Mouse (Mus musculus) liver, postnatal 0 days (tissue): ENCODE data around the gene Micu2. TPM values are rescaled to one million over a fixed set of nuclear protein-coding genes. Genes with fewer than 3 reads are reported as not detected.
A peak's percentile ranks its signal among the peaks of the same experiment; 100 is the strongest.

Source experiments
- ATAC-seq: fragments of 200-750 bp; cut with Nextera tagmentation; 2 replicates; pipeline ENCODE4 v1.8.0; 2017; ENCODE audit warnings: mild to moderate bottlenecking, moderate library complexity
- DNase-seq: peaks from one replicate; pipeline ENCODE4 v3.0.0-alpha.2; 2016
- H3K27ac ChIP-seq: fragments of 300-500 bp; sonication (generic); 2 replicates; pipeline ENCODE4 v1.5.1; 2014; ENCODE audit warnings: antibody characterized with exemption, moderate library complexity, mild to moderate bottlenecking, low read depth
- H3K27me3 ChIP-seq: fragments of 300-500 bp; sonication (generic); 2 replicates; pipeline ENCODE4 v1.6.1; 2014; ENCODE audit warnings: low read length, control low read depth, mixed read lengths; ENCODE audit not compliant: insufficient read depth
- H3K36me3 ChIP-seq: fragments of 300-500 bp; sonication (generic); replicated peaks from 2 replicates; pipeline ENCODE4 v1.6.1; 2014; ENCODE audit warnings: mild to moderate bottlenecking, control low read depth, low read length, moderate library complexity, mixed read lengths; ENCODE audit not compliant: insufficient read depth
- H3K4me1 ChIP-seq: fragments of 300-500 bp; sonication (generic); 2 replicates; pipeline ENCODE4 v1.6.1; 2014; ENCODE audit warnings: antibody characterized with exemption, mild to moderate bottlenecking, control low read depth; ENCODE audit not compliant: insufficient read depth
- H3K4me2 ChIP-seq: fragments of 300-500 bp; sonication (generic); 2 replicates; pipeline ENCODE4 v1.6.1; 2014; ENCODE audit warnings: low read depth, mild to moderate bottlenecking, low read length, moderate library complexity, mixed read lengths
- H3K4me3 ChIP-seq: fragments of 300-500 bp; sonication (generic); 2 replicates; pipeline ENCODE4 v1.5.1; 2014; ENCODE audit warnings: low read depth, low read length
- H3K9ac ChIP-seq: fragments of 300-500 bp; sonication (generic); replicated peaks from 2 replicates; pipeline ENCODE4 v1.6.1; 2014; ENCODE audit warnings: mild to moderate bottlenecking, moderate library complexity
- H3K9me3 ChIP-seq: fragments of 300-500 bp; sonication (generic); 2 replicates; pipeline ENCODE4 v1.6.1; 2016; ENCODE audit warnings: mild to moderate bottlenecking, control low read depth, low read length, mixed read lengths
- CTCF ChIP-seq: sonication (generic); IDR thresholded peaks from 2 replicates; pipeline ENCODE4 v1.5.1; 2016; ENCODE audit warnings: antibody characterized with exemption, low read depth
- EP300 ChIP-seq: IDR thresholded peaks from 2 replicates; pipeline ENCODE4 v1.6.1; 2016; ENCODE audit warnings: antibody characterized with exemption, low read depth, mild to moderate bottlenecking
- WGBS: fragments of 180-500 bp; shearing (Covaris S2); extraction: QIAGEN DNeasy Blood & Tissue Kit; methylation state at CpG from one replicate; pipeline ENCODE4 v1.1.7; 2014; ENCODE audit not compliant: insufficient replicate concordance; 5-methylcytosine and 5-hydroxymethylcytosine counted together
- polyA plus RNA-seq: library from polyadenylated mRNA; unstranded; fragments of >200 nt; fragmentation: Nextera tagmentation; extraction: Ambion mirVana; gene quantifications from 2 replicates; pipeline ENCODE4 v1.2.1, GENCODE M21; 2015

The Micu2 gene
- polyA plus RNA-seq, 1 experiment from 2014 or later: 37.2 TPM

DNA sequence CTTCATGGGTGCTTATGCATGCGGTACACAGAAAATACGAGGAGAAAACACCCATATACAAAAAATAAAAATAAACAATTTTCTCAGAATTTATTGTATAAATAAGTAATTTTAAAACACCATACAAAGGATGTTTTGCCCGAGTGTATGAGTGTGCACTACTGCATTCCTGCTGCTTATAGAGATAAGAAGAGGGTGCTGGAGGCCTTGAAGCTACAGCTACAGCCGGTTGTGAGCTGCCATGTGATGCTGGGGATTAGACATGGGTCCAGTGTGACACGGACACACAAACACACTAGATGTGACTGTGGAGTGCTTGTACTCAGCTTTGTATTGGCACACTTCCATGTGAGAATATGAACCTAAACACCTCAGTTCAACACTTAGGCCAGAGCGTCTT is 61.8 kb downstream of the Micu2 start:
- Histone ChIP-seq H3K4me2 (no peak overlapping the region), H3K27me3 (no peaks in the 10 kb centered on the region), H3K27ac (no peak overlapping the region), H3K9me3 (no peaks in the 10 kb centered on the region), H3K9ac (no peak overlapping the region), H3K36me3 (peaks cover 11% of the 10 kb centered on the region), H3K4me1 (peaks cover 3% of the 10 kb centered on the region), H3K4me3 (no peak overlapping the region)
- ATAC-seq (no peak), DNase-seq (no peak)
- 74% methylated on average over 6 of the region's 6 CpGs for WGBS
- TF ChIP-seq EP300 (no peak), CTCF (no peak)

DNA sequence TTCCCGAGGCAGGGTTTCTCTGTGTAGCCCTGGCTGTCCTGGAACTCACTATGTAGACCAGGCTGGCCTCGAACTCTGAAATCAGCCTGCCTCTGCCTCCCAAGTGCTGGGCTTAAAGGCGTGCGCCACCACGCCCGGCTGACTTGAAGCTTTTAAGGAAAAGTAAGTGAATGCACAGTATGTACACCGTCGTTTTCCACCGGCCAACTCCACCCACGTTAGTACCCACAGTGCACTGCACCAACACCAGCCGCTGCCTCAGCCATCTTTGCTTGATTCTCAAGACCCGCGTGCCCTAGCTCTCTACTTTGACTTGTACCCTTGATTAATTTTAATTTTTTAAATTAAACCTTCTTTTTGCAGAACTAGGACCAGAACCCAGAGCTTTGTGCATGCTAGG is 64.4 kb downstream of the Micu2 start:
- Histone ChIP-seq H3K27me3 (no peaks in the 10 kb centered on the region), H3K36me3 (peaks cover 13% of the 10 kb centered on the region), H3K4me3 (no peak overlapping the region), H3K9me3 (no peaks in the 10 kb centered on the region), H3K27ac (no peak overlapping the region), H3K9ac (no peak overlapping the region), H3K4me1 (peaks cover 3% of the 10 kb centered on the region), H3K4me2 (no peak overlapping the region)
- DNase-seq (no peak), ATAC-seq (no peak)
- TF ChIP-seq CTCF: no peak
- no peak for TF ChIP-seq EP300
- 95% methylated on average over 13 of the region's 13 CpGs for WGBS

- TF ChIP-seq CTCF (no peak), EP300 (no peak)
- Histone ChIP-seq H3K4me2 (no peak overlapping the region), H3K9me3 (no peaks in the 10 kb centered on the region), H3K9ac (no peak overlapping the region), H3K4me1 (peaks cover 3% of the 10 kb centered on the region), H3K27me3 (no peaks in the 10 kb centered on the region), H3K36me3 (peaks cover 16% of the 10 kb centered on the region), H3K4me3 (no peak overlapping the region), H3K27ac (no peak overlapping the region)
- WGBS: 44% methylated on average over 7 of the region's 7 CpGs
- no peak for DNase-seq
- ATAC-seq: no peak
Measured at GRCm38 (mm10) chr14:57933608-57934007, 65.5 kb downstream of the Micu2 start.

DNA sequence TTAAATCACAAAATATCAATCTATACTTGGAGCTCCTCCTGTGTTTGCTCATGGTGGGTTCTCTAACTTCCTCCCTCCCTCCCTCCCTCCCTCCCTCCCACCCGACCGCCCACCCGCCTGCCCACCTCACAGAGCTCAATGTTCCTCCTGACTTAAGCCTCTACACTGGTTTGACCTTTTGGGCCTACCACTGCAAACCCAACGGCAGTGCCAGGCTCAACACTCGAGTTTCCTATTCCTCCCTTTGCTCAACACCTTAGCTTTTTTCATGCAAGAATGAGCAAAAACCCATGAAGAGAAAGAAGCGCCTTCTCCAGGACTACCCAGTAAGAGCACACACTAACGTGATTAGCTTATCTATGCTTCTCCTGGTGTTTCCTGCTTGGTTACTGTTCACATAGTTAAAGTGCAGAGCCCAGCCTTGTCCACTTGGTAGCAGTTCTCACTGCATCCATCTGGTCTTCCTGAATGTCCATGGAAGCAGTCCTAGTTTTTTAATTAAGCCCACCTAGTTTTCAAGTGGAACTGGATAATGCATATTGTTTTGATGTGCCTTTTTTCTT is 66.1 kb downstream of the Micu2 start:
- 36% methylated on average over 7 of the region's 7 CpGs for WGBS
- DNase-seq: no peak
- Histone ChIP-seq H3K4me2 (no peak overlapping the region), H3K9ac (no peak overlapping the region), H3K4me3 (no peak overlapping the region), H3K4me1 (peaks cover 3% of the 10 kb centered on the region), H3K36me3 (peaks cover 17% of the 10 kb centered on the region), H3K27ac (no peak overlapping the region), H3K9me3 (no peaks in the 10 kb centered on the region), H3K27me3 (no peaks in the 10 kb centered on the region)
- TF ChIP-seq EP300 (peak; percentile 47; the same call in 1 of the 2 replicates), CTCF (no peak)
- peak; percentile 69; the same call in 1 of the 2 replicates for ATAC-seq

- DNase-seq (no peak), ATAC-seq (peak; percentile 33; the same call in 1 of the 2 replicates)
- WGBS: 62% methylated on average over 10 of the region's 10 CpGs
- TF ChIP-seq CTCF: no peak
- TF ChIP-seq EP300: no peak
- no peak overlapping the region for H3K4me2 ChIP-seq
- peaks cover 22% of the 10 kb centered on the region for H3K36me3 ChIP-seq
- H3K27me3 ChIP-seq: no peaks in the 10 kb centered on the region
- H3K9ac ChIP-seq: no peak overlapping the region
- no peaks in the 10 kb centered on the region for H3K4me1 ChIP-seq
- H3K9me3 ChIP-seq: 0 out of 2 replicates have a peak, but pooled peaks cover 3% of the 10 kb centered on the region
- H3K4me3 ChIP-seq: no peak overlapping the region
- 0 out of 2 replicates have a peak overlapping the region, but pooled peaks have one; percentile 16 for H3K27ac ChIP-seq
Measured at GRCm38 (mm10) chr14:57921428-57922131, 77.5 kb downstream of the Micu2 start.

DNA sequence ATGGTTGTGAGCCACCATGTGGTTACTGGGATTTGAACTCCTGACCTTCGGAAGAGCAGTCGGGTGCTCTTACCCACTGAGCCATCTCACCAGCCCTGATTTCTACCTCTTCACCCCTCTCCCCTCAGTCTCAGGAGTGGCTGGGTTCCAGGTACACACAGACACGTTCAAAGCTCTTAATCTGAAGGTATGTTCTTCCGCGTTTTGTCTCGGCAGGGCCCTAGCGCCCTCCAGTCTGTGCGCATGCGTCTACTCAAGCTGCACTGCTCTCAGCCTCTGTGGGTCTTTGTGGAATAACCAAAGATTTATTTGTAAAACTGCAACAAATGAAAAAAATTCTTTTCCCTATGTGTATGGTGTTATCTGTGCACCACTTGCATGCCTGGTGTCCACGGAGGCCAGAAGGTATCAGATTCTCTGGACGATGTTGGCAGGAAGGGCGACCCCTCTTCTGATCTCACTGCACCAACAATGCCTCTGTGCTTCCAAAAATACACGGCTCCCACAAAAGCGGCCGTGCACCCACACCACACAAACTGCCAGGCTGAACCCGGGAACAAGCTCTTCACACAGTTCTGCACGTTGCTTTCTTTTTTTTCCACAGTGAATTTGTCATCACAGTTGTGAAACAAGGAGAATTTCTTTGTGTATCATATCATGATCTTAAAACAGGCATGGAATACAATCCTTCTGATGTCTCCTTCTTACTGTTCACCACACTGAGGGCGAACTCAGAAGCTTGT is 78.3 kb downstream of the Micu2 start:
- Histone ChIP-seq H3K4me1 (no peaks in the 10 kb centered on the region), H3K4me3 (no peak overlapping the region), H3K27me3 (no peaks in the 10 kb centered on the region), H3K36me3 (peaks cover 19% of the 10 kb centered on the region), H3K27ac (no peak overlapping the region), H3K9me3 (0 out of 2 replicates have a peak, but pooled peaks cover 3% of the 10 kb centered on the region), H3K9ac (no peak overlapping the region), H3K4me2 (no peak overlapping the region)
- DNase-seq (no peak), ATAC-seq (no peak)
- TF ChIP-seq EP300 (no peak), CTCF (no peak)
- 79% methylated on average over 18 of the region's 18 CpGs for WGBS
